Mouse (Mus musculus) hindbrain, embryonic 15.5 days (tissue): ENCODE results near the gene Defb43. TPM values are rescaled to one million over a fixed set of nuclear protein-coding genes. Genes with fewer than 3 reads are reported as not detected.

Source experiments
- ATAC-seq: fragments of 200-750 bp; cut with Nextera tagmentation; 2 replicates; pipeline ENCODE4 v1.8.0; 2017; ENCODE audit warnings: low read depth, moderate number of reproducible peaks, moderate TSS enrichment; ENCODE audit not compliant: low FRiP score
- H3K27ac ChIP-seq: fragments of 300-500 bp; sonication (generic); replicated peaks from 2 replicates; pipeline ENCODE4 v1.5.1; 2015; ENCODE audit warnings: mild to moderate bottlenecking, inconsistent platforms
- H3K27me3 ChIP-seq: fragments of 300-500 bp; sonication (generic); 2 replicates; pipeline ENCODE4 v1.6.1; 2015; ENCODE audit warnings: control low read depth, inconsistent platforms
- H3K36me3 ChIP-seq: fragments of 300-500 bp; sonication (generic); 2 replicates; pipeline ENCODE4 v1.6.1; 2015; ENCODE audit warnings: control low read depth, inconsistent platforms
- H3K4me1 ChIP-seq: fragments of 300-500 bp; sonication (generic); replicated peaks from 2 replicates; pipeline ENCODE4 v1.6.1; 2015; ENCODE audit warnings: control low read depth, inconsistent platforms
- H3K4me2 ChIP-seq: fragments of 300-500 bp; sonication (generic); 2 replicates; pipeline ENCODE4 v1.6.1; 2015; ENCODE audit warnings: moderate library complexity, mild to moderate bottlenecking, inconsistent platforms
- H3K4me3 ChIP-seq: fragments of 300-500 bp; sonication (generic); 2 replicates; pipeline ENCODE4 v1.5.1; 2015; ENCODE audit warnings: mild to moderate bottlenecking, inconsistent platforms
- H3K9ac ChIP-seq: fragments of 300-500 bp; sonication (generic); 2 replicates; pipeline ENCODE4 v1.6.1; 2015; ENCODE audit warnings: inconsistent platforms
- H3K9me3 ChIP-seq: fragments of 300-500 bp; sonication (generic); 2 replicates; pipeline ENCODE4 v1.6.1; 2016; ENCODE audit warnings: control low read depth, inconsistent platforms
- WGBS: fragments of 180-500 bp; shearing (Covaris S2); methylation state at CpG from one replicate; pipeline ENCODE4 v1.1.7; 2015; 5-methylcytosine and 5-hydroxymethylcytosine counted together
- polyA plus RNA-seq: library from polyadenylated mRNA; unstranded; fragments of >200 nt; fragmentation: Nextera tagmentation; extraction: Ambion mirVana; gene quantifications from 2 replicates; pipeline ENCODE4 v1.2.1, GENCODE M21; 2015

Defb43 gene
- not detected in 2 replicates for polyA plus RNA-seq

GRCm38 (mm10) chr14:63011471-63011870 lies at the start of gene Defb43:
Gene Defb43 (plus strand): TSS chr14:63011771.
- Histone ChIP-seq H3K4me3 (no peak within 1 kb of the TSS), H3K27ac (no peak within 1 kb of the TSS), H3K4me2 (no peak within 1 kb of the TSS), H3K9me3 (no peaks in the 10 kb centered on the region), H3K27me3 (no peaks in the 10 kb centered on the region), H3K36me3 (no peaks in the 10 kb centered on the region), H3K4me1 (no peaks in the 10 kb centered on the region), H3K9ac (no peak within 1 kb of the TSS)
- WGBS, result 97% methylated on average over 5 of the region's 5 CpGs
- ATAC-seq, result no peak

GRCm38 (mm10) chr14:62963632-62964031 lies 47.9 kb upstream of the Defb43 start:
- ATAC-seq, result no peak
- H3K9ac ChIP-seq, result no peak overlapping the region
- H3K4me2 ChIP-seq, result no peak overlapping the region
- no peaks in the 10 kb centered on the region for H3K27me3 ChIP-seq
- no peak overlapping the region for H3K4me3 ChIP-seq
- peaks cover 13% of the 10 kb centered on the region for H3K4me1 ChIP-seq
- 82% methylated on average over 4 of the region's 4 CpGs for WGBS
- H3K36me3 ChIP-seq, result peaks cover 5% of the 10 kb centered on the region; the same call in 1 of the 2 replicates
- H3K27ac ChIP-seq, result no peak overlapping the region
- no peaks in the 10 kb centered on the region for H3K9me3 ChIP-seq

GRCm38 (mm10) chr14:62965342-62965741 lies 46.2 kb upstream of the Defb43 start:
- Histone ChIP-seq H3K4me2 (peak overlapping the region; percentile 49), H3K4me1 (peaks cover 13% of the 10 kb centered on the region), H3K27me3 (no peaks in the 10 kb centered on the region), H3K27ac (no peak overlapping the region), H3K4me3 (no peak overlapping the region), H3K9ac (no peak overlapping the region), H3K9me3 (no peaks in the 10 kb centered on the region), H3K36me3 (no peaks in the 10 kb centered on the region)
- 0 out of 2 replicates have a peak, but pooled peaks have one; percentile 42 for ATAC-seq
- 87% methylated on average over 5 of the region's 5 CpGs for WGBS

- 0 out of 2 replicates have a peak overlapping the region, but pooled peaks have one; percentile 31 for H3K27ac ChIP-seq
- H3K4me1 ChIP-seq, result peaks cover 13% of the 10 kb centered on the region
- no peaks in the 10 kb centered on the region for H3K9me3 ChIP-seq
- peak overlapping the region; percentile 24 for H3K4me3 ChIP-seq
- peak; percentile 25; the same call in 1 of the 2 replicates for ATAC-seq
- H3K4me2 ChIP-seq, result peak overlapping the region; percentile 49
- H3K9ac ChIP-seq, result no peak overlapping the region
- no peaks in the 10 kb centered on the region for H3K36me3 ChIP-seq
- H3K27me3 ChIP-seq, result no peaks in the 10 kb centered on the region
- 29% methylated on average over 15 of the region's 15 CpGs for WGBS
Observed at GRCm38 (mm10) chr14:62965811-62966520, 45.6 kb upstream of the Defb43 start.

- Histone ChIP-seq H3K4me2 (no peak overlapping the region), H3K4me1 (no peaks in the 10 kb centered on the region), H3K36me3 (no peaks in the 10 kb centered on the region), H3K9me3 (no peaks in the 10 kb centered on the region), H3K4me3 (no peak overlapping the region), H3K27me3 (no peaks in the 10 kb centered on the region), H3K27ac (no peak overlapping the region), H3K9ac (no peak overlapping the region)
- ATAC-seq, result no peak
- 14% methylated on average over 5 of the region's 5 CpGs for WGBS
Observed at GRCm38 (mm10) chr14:62975046-62975445, 36.5 kb upstream of the Defb43 start.

- Histone ChIP-seq H3K9me3 (no peaks in the 10 kb centered on the region), H3K27me3 (no peaks in the 10 kb centered on the region), H3K9ac (no peak overlapping the region), H3K4me2 (no peak overlapping the region), H3K27ac (no peak overlapping the region), H3K4me1 (no peaks in the 10 kb centered on the region), H3K4me3 (no peak overlapping the region), H3K36me3 (no peaks in the 10 kb centered on the region)
- WGBS, result 92% methylated on average over 1 of the region's 1 CpGs
- no peak for ATAC-seq
Observed at GRCm38 (mm10) chr14:62979815-62980214, 31.8 kb upstream of the Defb43 start.

GRCm38 (mm10) chr14:62984410-62984809 lies 27.2 kb upstream of the Defb43 start, which contains the start of gene Defb48:
Gene Defb48 (minus strand): TSS chr14:62984510.
- Histone ChIP-seq H3K36me3 (no peaks in the 10 kb centered on the region), H3K4me3 (no peak within 1 kb of the TSS), H3K9me3 (no peaks in the 10 kb centered on the region), H3K9ac (no peak within 1 kb of the TSS), H3K27me3 (no peaks in the 10 kb centered on the region), H3K27ac (no peak within 1 kb of the TSS), H3K4me1 (no peaks in the 10 kb centered on the region), H3K4me2 (no peak within 1 kb of the TSS)
- ATAC-seq, result no peak
- 78% methylated on average over 1 of the region's 1 CpGs for WGBS

- Histone ChIP-seq H3K27me3 (no peaks in the 10 kb centered on the region), H3K4me1 (no peaks in the 10 kb centered on the region), H3K9me3 (no peaks in the 10 kb centered on the region), H3K9ac (no peak overlapping the region), H3K4me3 (no peak overlapping the region), H3K27ac (no peak overlapping the region), H3K36me3 (no peaks in the 10 kb centered on the region), H3K4me2 (no peak overlapping the region)
- ATAC-seq, result no peak
- WGBS, result 86% methylated on average over 3 of the region's 3 CpGs
Observed at GRCm38 (mm10) chr14:62991271-62991670, 20.3 kb upstream of the Defb43 start.

- 63% methylated on average over 7 of the region's 7 CpGs for WGBS
- no peaks in the 10 kb centered on the region for H3K9me3 ChIP-seq
- ATAC-seq, result no peak
- H3K4me1 ChIP-seq, result no peaks in the 10 kb centered on the region
- no peak overlapping the region for H3K4me2 ChIP-seq
- no peaks in the 10 kb centered on the region for H3K36me3 ChIP-seq
- H3K27ac ChIP-seq, result no peak overlapping the region
- no peak overlapping the region for H3K4me3 ChIP-seq
- no peaks in the 10 kb centered on the region for H3K27me3 ChIP-seq
- H3K9ac ChIP-seq, result no peak overlapping the region
Observed at GRCm38 (mm10) chr14:62991849-62992510, 19.6 kb upstream of the Defb43 start.

- H3K36me3 ChIP-seq, result no peaks in the 10 kb centered on the region
- H3K27ac ChIP-seq, result no peak within 1 kb of the TSS
- no peaks in the 10 kb centered on the region for H3K27me3 ChIP-seq
- no peak within 1 kb of the TSS for H3K9ac ChIP-seq
- no peak within 1 kb of the TSS for H3K4me3 ChIP-seq
- ATAC-seq, result no peak
- H3K9me3 ChIP-seq, result no peaks in the 10 kb centered on the region
- 89% methylated on average over 8 of the region's 8 CpGs for WGBS
- H3K4me2 ChIP-seq, result no peak within 1 kb of the TSS
- no peaks in the 10 kb centered on the region for H3K4me1 ChIP-seq
Observed at GRCm38 (mm10) chr14:62997777-62998176, 13.8 kb upstream of the Defb43 start, which contains the start of gene Defb47. Gene Defb47 (plus strand): TSS chr14:62998077.

GRCm38 (mm10) chr14:62998977-62999376 lies 12.6 kb upstream of the Defb43 start:
- Histone ChIP-seq H3K27ac (no peak overlapping the region), H3K36me3 (no peaks in the 10 kb centered on the region), H3K4me2 (no peak overlapping the region), H3K9ac (no peak overlapping the region), H3K27me3 (no peaks in the 10 kb centered on the region), H3K4me1 (no peaks in the 10 kb centered on the region), H3K4me3 (no peak overlapping the region), H3K9me3 (no peaks in the 10 kb centered on the region)
- no peak for ATAC-seq
- WGBS, result 90% methylated on average over 4 of the region's 4 CpGs

- no peak overlapping the region for H3K9ac ChIP-seq
- H3K4me2 ChIP-seq, result no peak overlapping the region
- H3K4me3 ChIP-seq, result no peak overlapping the region
- H3K36me3 ChIP-seq, result no peaks in the 10 kb centered on the region
- no peaks in the 10 kb centered on the region for H3K27me3 ChIP-seq
- no peaks in the 10 kb centered on the region for H3K9me3 ChIP-seq
- no peak for ATAC-seq
- WGBS, result 81% methylated on average over 2 of the region's 2 CpGs
- no peak overlapping the region for H3K27ac ChIP-seq
- H3K4me1 ChIP-seq, result no peaks in the 10 kb centered on the region
Observed at GRCm38 (mm10) chr14:63002588-63002987, 9.0 kb upstream of the Defb43 start.
